Mouse (Mus musculus) lung, postnatal 0 days (tissue): ENCODE results near the gene Arhgap17. TPM values are rescaled to one million over a fixed set of nuclear protein-coding genes. Genes with fewer than 3 reads are reported as not detected.

Experiments used
- ATAC-seq: fragments of 200-750 bp; cut with Nextera tagmentation; 2 replicates; pipeline ENCODE4 v1.8.0; 2017; ENCODE audit warnings: moderate library complexity
- DNase-seq: peaks from one replicate; pipeline ENCODE4 v3.0.0-alpha.2; 2016; ENCODE audit warnings: low spot score
- H3K27ac ChIP-seq: fragments of 300-500 bp; sonication (generic); 2 replicates; pipeline ENCODE4 v1.5.1; 2014; ENCODE audit warnings: antibody characterized with exemption, mild to moderate bottlenecking, low read length, mixed read lengths
- H3K27me3 ChIP-seq: fragments of 300-500 bp; sonication (generic); replicated peaks from 2 replicates; pipeline ENCODE4 v1.6.1; 2014; ENCODE audit warnings: low read length, mixed read lengths; ENCODE audit not compliant: insufficient read depth
- H3K36me3 ChIP-seq: fragments of 300-500 bp; sonication (generic); 2 replicates; pipeline ENCODE4 v1.6.1; 2014; ENCODE audit warnings: low read length, mixed read lengths; ENCODE audit not compliant: insufficient read depth
- H3K4me1 ChIP-seq: fragments of 300-500 bp; sonication (generic); 2 replicates; pipeline ENCODE4 v1.6.1; 2014; ENCODE audit warnings: antibody characterized with exemption, low read depth, low read length, mixed read lengths; ENCODE audit not compliant: insufficient read depth
- H3K4me2 ChIP-seq: fragments of 300-500 bp; sonication (generic); replicated peaks from 2 replicates; pipeline ENCODE4 v1.6.1; 2014; ENCODE audit warnings: low read depth, mild to moderate bottlenecking, low read length, moderate library complexity, mixed read lengths
- H3K4me3 ChIP-seq: fragments of 300-500 bp; sonication (generic); 2 replicates; pipeline ENCODE4 v1.5.1; 2014; ENCODE audit warnings: low read depth, low read length
- H3K9ac ChIP-seq: fragments of 300-500 bp; sonication (generic); replicated peaks from 2 replicates; pipeline ENCODE4 v1.6.1; 2014; ENCODE audit warnings: low read depth, mild to moderate bottlenecking
- H3K9me3 ChIP-seq: fragments of 300-500 bp; sonication (generic); 2 replicates; pipeline ENCODE4 v1.6.1; 2016; ENCODE audit warnings: low read length, mixed read lengths
- CTCF ChIP-seq: IDR thresholded peaks from 2 replicates; pipeline ENCODE4 v1.5.1; 2016; ENCODE audit warnings: antibody characterized with exemption, mild to moderate bottlenecking
- EP300 ChIP-seq: IDR thresholded peaks from 2 replicates; pipeline ENCODE4 v1.6.1; 2016; ENCODE audit warnings: antibody characterized with exemption, mild to moderate bottlenecking, control low read depth
- WGBS: fragments of 180-500 bp; shearing (Covaris S2); extraction: QIAGEN DNeasy Blood & Tissue Kit; methylation state at CpG from one replicate; pipeline ENCODE4 v1.1.7; 2014; 5-methylcytosine and 5-hydroxymethylcytosine counted together
- polyA plus RNA-seq: library from polyadenylated mRNA; unstranded; fragments of >200 nt; fragmentation: Nextera tagmentation; extraction: Ambion mirVana; gene quantifications from 2 replicates; pipeline ENCODE4 v1.2.1, GENCODE M21; 2015

Gene Arhgap17
- polyA plus RNA-seq, 1 experiment from 2014 or later = 14.5 TPM

- Histone ChIP-seq H3K9ac (no peak overlapping the region), H3K27ac (no peak overlapping the region), H3K36me3 (no peaks in the 10 kb centered on the region), H3K9me3 (no peaks in the 10 kb centered on the region), H3K4me2 (no peak overlapping the region), H3K4me1 (no peaks in the 10 kb centered on the region), H3K27me3 (no peaks in the 10 kb centered on the region), H3K4me3 (no peak overlapping the region)
- no peak for DNase-seq
- WGBS = 73% methylated on average over 7 of the region's 7 CpGs
- no peak for ATAC-seq
- TF ChIP-seq EP300 (no peak), CTCF (no peak)
Observed at GRCm38 (mm10) chr7:123242241-123242640, 127.5 kb downstream of the Arhgap17 start.

- TF ChIP-seq CTCF (no peak), EP300 (no peak)
- Histone ChIP-seq H3K4me1 (no peaks in the 10 kb centered on the region), H3K4me3 (no peak overlapping the region), H3K27ac (no peak overlapping the region), H3K36me3 (no peaks in the 10 kb centered on the region), H3K9me3 (no peaks in the 10 kb centered on the region), H3K27me3 (no peaks in the 10 kb centered on the region), H3K4me2 (no peak overlapping the region), H3K9ac (no peak overlapping the region)
- 47% methylated on average over 6 of the region's 6 CpGs for WGBS
- ATAC-seq = no peak
- DNase-seq = no peak
Observed at GRCm38 (mm10) chr7:123240064-123240463, 129.7 kb downstream of the Arhgap17 start.

DNA sequence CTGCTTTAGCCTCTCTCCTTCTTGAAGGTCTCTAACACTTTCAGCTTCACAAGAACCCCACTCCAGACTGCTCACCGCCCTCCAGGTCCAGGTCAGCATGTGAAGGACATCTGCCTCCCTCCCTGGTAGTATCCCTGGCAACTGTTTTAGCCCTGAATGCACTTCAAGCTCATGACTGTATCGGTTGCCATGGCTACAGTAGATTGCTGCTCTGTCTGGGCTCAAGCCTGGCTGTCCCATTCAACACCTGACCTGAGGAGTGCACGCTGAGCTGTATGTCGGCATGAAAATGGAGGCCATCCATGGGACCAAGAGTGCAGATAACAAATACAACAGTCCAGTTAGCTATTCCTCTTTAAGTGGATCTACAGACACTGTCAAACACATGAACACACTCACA is 131.1 kb downstream of the Arhgap17 start:
- Histone ChIP-seq H3K36me3 (no peaks in the 10 kb centered on the region), H3K4me3 (no peak overlapping the region), H3K4me1 (no peaks in the 10 kb centered on the region), H3K27ac (no peak overlapping the region), H3K9ac (no peak overlapping the region), H3K27me3 (no peaks in the 10 kb centered on the region), H3K4me2 (no peak overlapping the region), H3K9me3 (no peaks in the 10 kb centered on the region)
- DNase-seq = no peak
- 67% methylated on average over 4 of the region's 4 CpGs for WGBS
- ATAC-seq = no peak
- no peak for TF ChIP-seq EP300
- no peak for TF ChIP-seq CTCF

GRCm38 (mm10) chr7:123235449-123235848 is 134.3 kb downstream of the Arhgap17 start:
- no peak for ATAC-seq
- no peak overlapping the region for H3K4me2 ChIP-seq
- no peaks in the 10 kb centered on the region for H3K36me3 ChIP-seq
- no peaks in the 10 kb centered on the region for H3K27me3 ChIP-seq
- TF ChIP-seq CTCF (no peak), EP300 (no peak)
- 27% methylated on average over 4 of the region's 4 CpGs for WGBS
- peak; percentile 55 for DNase-seq
- H3K4me3 ChIP-seq = no peak overlapping the region
- no peak overlapping the region for H3K27ac ChIP-seq
- no peak overlapping the region for H3K9ac ChIP-seq
- H3K4me1 ChIP-seq = no peaks in the 10 kb centered on the region
- no peaks in the 10 kb centered on the region for H3K9me3 ChIP-seq

Other genes with a start within 250 kb of the Arhgap17 start
- gene Tnrc6a, start 246.0 kb downstream of the Arhgap17 start, polyA plus RNA-seq = 49.7 and 59.6 TPM in 2 replicates
- gene Slc5a11, start 155.1 kb downstream of the Arhgap17 start, polyA plus RNA-seq = 0.11 TPM in 1 of 2 replicates, not detected in the other
- gene Lcmt1, start 131 bp downstream of the Arhgap17 start, polyA plus RNA-seq = 24.4 and 26.0 TPM in 2 replicates
- not detected in 2 replicates for gene Aqp8, start 92.4 kb upstream of the Arhgap17 start, polyA plus RNA-seq
- 0.19 and 0.26 TPM in 2 replicates for gene Zkscan2, start 130.5 kb upstream of the Arhgap17 start, polyA plus RNA-seq